Mouse (Mus musculus) liver, adult 2 months (tissue): Measurements from ENCODE around the gene Zbp1.

Experiments
- CTCF ChIP-seq: fragments of 200-500 bp; IDR thresholded peaks from 2 replicates; pipeline ENCODE4 v1.5.1; 2011; ENCODE audit warnings: low read depth, low read length, control low read depth
- POLR2A ChIP-seq: fragments of 200-500 bp; IDR thresholded peaks from 2 replicates; pipeline ENCODE4 v1.6.1; 2011; ENCODE audit warnings: low read length, control low read depth; ENCODE audit not compliant: insufficient read depth; ENCODE audit errors: extremely low read depth

DNA sequence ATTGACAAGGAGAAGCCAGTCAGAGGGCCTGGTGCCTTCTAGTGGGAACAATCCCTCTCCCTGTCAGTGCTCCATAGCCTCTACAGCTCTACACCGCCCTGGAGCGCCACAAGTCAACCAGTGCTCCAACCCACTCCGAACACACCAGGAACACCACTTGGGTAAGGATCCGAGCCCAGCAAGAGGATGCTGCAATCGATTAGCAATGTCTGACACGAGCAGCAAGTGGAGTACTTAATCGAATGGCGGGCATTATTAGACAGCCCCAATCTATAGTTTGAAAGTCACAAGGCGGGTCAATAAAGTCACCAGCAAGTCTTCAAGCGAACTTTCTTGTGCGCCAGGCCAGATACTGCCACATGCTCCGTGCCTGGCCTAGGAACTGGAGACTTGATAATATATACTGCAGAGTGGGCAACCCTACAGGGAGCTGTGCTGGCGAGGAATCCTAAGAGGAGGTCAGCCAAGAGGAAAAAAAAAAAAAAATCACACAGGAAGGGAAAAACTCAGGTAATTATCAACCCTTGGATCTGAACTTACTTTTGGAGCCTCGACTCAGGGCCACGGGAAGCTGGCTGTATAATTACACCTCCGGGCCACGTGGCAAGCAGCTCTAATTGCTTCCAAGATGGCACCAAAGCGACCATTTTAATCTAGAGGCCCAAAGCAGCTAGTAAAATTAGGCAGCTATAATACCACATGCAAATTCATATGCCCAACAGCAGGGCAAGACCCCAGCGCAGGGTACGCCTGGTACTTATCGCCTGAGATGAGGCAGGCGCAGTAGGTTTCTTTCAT lies 46.9 kb upstream of the Zbp1 start:
- TF ChIP-seq CTCF (no peak), POLR2A (no peak)
